Mouse (Mus musculus) kidney, adult 11 months (tissue): ENCODE measurements around the gene Rnf208.
A peak's percentile ranks its signal among the peaks of the same experiment; 100 is the strongest.

Experiments used
- DNase-seq: peaks from one replicate; pipeline ENCODE4 v3.0.0; 2022

The Rnf208 gene

DNA sequence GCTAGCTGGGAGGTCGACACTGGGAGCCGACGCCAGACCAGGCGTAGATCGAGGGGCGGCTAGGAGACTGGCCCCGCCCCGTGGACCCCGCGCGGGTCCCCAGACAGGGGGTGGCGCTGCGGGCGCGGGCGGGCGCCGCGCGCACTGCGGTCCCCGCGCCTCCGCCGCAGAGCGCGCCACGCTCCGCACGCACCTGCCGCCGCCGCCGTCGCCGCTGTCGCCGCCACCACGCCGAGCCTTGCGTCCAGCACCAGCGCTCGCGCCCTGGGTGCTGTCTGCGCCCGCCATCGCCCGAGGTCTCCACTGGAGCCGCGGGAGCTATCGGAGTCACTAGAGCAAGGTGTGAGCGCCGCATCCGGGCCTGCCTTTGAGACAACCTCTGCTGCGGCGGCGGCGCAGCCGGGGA, at the start of gene Rnf208, which contains the start of gene Cysrt1:
Gene Rnf208 (plus strand): TSS at position 155 of the 406 bp plus-strand sequence.
Gene Cysrt1 (minus strand): TSS at position 352 of the 406 bp plus-strand sequence.
- DNase-seq = no peak

DNA sequence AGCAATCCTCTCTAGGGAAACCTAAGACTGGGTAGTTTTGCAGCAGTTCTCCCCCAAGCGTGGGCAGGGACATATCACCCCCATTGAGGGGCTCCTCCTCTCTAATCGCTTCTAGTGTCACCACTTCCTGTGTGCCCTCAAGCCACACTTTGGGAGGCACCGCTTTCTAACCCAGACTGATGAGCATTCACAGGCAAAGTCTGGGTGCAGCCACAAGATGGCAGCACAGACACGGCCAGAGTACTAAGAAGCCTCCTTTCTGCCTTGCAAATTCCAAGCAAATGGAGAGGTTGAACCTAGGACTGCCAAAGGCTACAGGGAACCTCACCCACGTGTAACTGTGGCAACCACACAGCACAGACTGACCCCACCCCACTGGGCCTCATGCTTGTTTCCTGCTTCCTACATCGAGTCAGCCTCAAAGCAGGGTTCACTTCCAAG, 48.7 kb upstream of the Rnf208 start:
- peak; percentile 87 for DNase-seq

DNA sequence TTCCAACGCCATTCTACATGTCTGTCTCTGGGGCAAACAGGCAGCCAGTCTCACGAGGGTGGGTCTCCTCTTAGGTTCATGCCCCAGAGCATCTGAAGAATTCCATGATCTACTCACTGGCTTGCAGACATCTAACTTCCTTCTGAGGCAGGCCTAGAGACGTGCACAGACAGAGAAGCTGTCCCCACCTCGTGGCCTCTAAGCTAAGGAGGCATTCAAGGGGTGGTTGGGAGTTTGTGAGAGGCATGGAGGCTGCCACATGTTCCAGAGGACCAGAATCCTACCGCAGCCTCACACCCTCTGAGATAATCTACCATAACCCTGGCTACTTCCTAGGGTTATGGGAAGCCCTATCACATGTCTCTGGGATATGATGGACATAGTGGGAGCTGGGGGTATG, 48.0 kb upstream of the Rnf208 start:
- DNase-seq = no peak

DNA sequence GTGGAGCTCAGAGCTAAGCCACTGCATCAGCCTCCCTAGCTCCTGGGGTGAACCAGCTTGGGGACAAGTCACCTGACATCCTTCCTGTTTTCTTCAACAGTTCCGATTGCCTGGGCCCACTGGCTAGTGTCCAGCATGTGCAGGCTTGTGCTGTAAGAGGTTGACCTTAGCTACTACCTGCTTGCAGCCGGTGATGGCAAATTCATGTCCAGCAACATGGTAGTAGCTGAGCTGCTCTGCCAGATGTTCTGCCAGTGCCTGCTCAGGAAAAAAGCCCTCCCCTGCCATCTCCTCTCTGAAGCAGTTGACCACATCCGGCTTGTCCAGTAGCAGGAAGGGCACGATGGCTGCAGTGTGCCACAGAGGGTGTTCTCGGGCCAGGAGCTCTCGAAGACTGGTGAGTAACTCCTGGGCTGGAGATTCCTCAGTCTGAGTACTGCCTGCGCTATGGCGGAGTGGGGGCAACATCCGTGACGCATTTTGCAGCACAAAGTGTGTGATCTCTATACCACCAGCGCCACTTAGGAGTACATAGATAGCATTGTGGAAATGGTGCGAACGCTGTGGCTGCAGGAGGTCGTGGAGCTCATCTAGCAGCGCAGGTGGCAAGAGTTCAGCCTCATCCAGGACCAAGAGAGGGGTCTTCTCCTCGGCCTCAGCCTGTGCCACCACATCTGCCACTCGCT, 47.4 kb upstream of the Rnf208 start:
- DNase-seq = no peak

DNA sequence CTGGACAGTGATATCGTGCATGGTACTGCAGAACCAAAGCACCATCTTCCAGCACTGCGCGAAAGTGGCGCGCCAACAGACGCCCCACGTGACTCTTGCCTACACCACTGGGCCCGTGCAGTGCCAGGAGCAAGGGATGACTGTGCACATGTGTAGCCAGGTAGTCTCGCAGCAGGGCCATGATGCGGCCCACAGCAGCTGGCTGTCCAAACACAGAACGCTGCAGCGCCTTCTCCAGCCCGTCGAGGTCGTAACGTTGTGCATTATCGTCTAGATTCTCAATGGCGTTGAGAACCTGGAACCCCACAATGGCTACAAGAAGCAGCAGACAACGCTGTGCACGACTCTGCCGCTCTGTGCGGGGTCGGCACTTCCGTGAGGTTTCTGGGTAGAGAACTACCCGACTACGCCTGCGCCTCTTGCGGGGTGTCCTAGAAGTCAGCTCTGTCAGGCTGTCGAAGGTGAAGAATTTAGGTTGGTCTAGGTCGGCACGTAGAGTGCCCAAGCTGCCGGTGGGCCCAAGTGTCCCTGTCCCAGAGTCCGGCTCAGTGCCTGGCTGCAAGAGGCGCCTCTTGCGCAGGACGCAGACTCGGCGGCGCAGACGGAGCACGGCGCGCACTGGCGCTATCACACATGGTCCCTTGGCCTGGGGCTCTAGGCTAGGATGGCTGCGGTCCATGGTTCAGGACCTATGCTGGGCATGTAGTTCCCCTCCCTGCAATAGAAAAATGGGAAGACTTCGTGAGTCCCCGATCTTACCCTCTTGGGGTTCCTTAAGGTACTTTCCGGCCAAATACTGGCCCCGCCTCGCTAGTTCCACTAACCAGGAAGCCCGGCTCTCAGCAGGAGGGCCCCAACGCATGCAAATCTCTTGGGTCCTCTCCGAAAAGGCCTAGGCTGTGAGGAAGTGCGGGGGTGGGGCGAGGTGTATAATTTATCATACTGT, 46.6 kb upstream of the Rnf208 start:
- DNase-seq = peak; percentile 82

DNA sequence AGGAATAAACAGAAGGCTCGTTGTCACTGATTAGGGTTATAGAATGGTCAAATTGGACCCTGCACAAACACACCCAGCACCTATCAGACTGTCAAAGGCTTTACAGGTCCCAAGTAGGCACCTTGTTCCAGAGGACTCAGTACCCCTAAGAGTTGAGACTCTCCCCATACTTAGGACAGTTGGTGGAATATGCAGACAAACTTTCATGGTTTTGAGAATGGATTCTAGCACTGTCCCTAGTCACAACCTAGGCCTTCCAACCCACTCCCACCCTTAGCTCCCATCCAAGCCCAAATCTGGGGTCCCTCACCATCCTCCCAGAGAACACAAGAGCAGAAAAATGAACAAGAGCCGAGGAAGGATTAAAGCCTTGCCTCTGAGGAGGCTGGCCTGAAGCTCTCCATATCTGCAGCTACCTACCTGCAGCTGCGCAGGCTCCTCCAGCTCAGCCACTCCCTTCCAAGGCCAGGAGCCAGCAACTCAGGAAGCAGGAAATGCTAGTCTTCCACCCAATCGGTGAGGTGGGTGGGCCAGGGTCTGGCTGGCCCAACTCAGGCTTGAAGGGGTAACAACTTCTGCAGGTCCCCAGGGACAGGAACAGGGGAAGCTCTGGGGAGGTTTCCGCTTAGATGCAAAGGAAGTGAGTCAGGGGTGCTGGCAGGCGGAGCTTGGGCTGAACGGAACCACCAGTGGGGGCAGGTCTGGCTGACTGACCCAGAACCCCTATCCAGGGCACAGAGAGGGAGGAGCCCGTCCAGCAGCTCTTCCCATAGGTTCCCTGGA, 45.7 kb upstream of the Rnf208 start, which contains the start of gene Tor4a:
Gene Tor4a (minus strand): TSS at position 715 of the 783 bp plus-strand sequence.
- DNase-seq = peak; percentile 94

DNA sequence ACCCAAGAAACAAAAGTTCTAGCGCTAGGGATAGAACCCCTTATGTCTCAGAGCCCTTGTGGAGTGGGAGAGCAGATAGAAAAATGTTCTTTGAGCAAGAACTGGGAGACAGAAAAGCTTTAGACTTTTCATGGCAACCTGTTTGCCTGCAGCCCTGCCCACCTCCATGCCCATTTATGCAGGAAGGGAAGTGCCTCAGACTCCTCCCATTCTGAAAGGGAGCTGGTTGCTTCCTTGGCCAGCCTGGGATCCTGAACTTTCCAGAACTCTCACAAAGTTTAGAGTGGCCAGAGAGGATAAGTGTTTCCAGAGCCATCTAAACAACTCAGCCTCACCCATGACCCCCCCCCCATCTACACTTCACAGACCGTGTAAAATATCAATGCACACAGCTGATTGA, 44.9 kb upstream of the Rnf208 start:
- DNase-seq = no peak

DNA sequence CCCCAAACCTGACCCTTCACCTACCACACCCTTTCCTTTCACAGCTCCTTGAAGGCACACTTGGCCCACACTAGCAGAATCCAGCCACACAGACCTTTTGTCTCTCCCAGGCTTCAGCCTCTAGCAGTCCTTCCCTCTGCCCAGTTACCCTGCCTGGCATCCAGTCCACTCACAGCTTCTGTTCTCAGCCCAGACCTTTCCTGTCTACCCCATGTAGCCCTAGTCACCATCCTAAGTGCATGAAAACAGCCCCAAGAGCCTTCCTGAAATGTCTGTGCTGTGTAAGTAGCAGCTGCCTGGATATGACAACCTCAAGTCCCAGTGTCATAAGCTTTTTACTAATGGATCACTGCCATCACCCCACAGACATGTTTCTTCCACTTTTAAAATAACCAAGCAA, 44.1 kb upstream of the Rnf208 start:
- no peak for DNase-seq

DNA sequence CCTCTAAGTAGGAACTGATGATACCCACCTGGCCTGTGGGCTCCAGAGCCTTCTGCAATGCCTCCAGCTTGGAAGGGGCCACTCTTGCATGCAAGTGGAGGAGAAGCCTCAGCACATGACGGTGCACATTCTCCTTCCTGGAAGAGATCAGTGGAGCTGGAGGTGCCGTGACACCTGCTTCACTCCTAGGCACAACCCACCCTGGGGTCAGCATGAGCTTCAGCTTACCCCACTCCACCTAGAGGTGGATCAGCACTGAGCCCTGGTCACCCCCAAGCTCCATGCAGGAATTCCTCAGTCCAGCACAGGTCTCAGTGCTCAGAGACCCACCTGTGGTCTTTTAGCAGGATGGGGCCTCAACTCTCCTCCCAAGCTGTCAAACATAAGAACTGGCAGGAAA, 41.4 kb upstream of the Rnf208 start:
- DNase-seq = no peak

DNA sequence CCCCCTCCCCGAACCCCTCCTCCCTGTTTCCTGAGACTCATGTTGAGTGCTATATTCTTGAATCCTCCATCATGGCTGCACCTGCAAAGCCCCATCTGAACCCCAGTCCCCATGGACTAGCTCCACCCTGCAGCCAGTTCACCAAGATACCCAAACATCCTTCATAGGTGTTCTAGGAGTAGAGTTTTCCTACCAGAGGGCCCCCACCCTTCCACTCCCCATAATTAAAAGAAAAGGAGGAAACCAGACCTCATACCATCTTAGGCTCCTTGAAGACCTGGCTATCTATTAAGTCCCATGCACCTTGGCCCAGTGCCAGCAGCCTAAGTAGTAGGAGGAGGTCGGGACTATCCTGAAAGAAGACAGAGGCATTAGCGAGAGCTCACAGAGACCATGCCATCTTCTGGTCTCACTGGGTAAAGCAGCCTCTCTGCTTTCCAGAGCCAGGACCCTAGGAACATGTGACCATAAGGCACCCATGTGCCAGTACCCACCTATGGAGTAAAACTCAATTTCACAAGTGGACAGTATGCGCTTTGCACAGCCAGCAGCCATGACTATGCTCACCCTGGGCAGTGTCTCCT, 38.3 kb upstream of the Rnf208 start:
- DNase-seq = no peak

DNA sequence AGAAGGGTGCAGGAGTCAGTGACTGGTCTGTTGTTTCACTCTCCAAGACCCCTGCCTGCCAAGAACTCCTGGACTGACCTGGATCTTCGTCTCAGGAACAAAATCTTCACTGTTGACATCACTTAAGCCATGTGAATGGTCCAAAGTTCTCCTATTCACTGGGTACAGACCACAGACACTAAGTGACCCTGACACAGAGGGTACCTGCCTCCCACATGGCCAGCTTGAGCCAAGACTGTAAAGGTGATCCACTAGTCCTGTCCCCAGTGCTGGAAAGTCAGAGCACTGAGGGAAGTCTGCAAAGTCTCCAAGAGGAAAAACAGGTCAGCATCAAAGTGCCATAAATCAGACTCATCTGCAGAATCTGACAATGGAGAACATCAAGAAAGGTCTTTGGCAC, 34.5 kb upstream of the Rnf208 start:
- DNase-seq = no peak

DNA sequence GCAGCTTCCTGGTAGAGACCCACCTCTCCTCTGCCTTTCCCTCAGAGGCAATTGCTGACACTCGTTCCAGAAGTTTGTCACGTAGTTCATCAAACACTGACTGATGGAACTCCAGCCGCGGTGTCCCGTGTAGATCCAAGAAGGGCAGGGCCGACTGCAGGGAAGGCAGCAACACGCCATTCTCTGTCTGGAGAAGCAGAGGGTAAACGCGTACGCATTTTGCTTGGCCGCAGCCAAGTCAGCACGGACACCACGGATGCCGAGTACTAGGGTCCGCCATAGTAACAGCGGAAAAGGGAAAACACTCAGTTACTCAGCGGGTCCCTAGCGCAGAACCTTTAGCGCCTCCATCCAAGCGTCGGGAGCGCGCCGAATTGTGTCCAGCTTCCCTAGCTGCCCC, 31.4 kb upstream of the Rnf208 start:
- DNase-seq = no peak

DNA sequence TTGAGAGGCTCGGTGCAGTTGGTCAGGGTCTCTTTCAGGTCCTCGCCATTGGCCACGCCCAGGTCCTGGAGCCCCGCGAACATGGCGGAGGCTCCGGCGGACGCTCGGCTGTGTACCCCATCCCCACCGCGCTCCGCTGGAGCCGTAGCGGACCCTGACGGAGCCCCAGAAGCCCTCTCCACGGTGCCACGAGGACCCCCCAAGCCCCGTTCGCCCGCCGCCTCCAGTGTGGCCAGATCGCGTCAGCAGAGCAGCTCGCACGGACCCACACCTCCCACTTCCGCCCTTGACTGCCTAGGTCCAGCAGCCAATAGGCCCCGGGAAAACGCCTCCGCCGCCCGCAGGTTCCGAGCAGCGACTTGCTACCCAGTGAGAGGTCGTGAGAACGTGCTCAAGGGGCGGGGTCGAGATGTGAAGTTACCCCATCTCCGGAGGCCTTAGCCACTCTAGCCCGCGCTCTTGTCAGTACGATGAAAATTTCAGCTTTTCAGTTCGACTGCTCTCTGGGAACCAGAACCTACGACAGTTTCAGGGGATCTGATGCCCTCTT, 30.9 kb upstream of the Rnf208 start, which contains the start of gene Nelfb:
Gene Nelfb (minus strand): TSS at position 369 of the 550 bp plus-strand sequence.
- DNase-seq = peak; percentile 89

DNA sequence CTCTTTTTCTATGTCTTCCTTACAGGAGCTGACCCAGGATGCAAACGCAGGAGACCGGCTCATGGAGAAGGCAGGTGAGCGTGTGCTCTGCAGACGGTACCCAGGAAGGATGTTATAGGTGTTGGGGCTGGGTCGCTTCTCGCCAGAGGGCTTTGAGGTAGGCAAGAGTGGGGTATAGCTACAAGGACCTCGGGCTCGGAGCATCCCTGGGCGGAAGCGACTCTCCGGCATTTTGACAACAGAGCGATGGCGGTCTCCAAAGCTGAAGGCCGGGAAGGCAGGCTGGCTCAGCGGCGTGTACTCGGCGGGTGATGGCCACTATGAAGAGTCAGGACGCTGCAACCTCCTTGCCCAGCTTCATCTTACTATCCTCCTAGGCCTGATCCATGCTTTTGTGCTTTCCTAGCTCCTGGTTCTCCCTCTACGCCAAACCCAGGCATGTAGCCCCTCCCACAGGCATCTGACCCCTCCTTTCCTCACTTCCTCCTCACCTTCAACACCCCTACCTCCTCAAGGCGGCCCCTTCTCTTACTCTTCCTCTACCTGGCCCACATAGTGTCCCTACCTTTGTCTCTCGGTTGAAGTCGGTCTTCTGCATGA, 28.7 kb upstream of the Rnf208 start:
- no peak for DNase-seq

DNA sequence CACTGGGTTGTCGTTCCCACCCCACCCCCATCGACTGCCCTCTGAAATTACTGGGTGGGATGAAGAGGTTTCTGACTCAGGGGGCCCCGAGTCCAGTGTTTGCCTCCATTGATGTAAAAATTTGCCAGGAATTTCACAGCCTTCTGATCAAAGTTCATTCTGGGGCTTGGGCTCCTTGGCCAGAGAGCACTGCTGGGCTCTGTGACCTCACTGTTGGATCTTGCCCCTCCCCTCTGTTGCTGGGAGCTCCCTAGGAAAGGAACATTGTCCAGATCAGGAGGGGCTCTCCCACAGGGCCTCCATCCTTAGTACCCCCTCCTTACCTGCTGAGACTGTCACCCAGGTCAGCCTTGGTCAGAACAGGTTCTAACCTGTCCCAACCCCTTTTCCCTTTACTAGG, 27.6 kb upstream of the Rnf208 start, which contains the start of gene Stpg3:
Gene Stpg3 (minus strand): TSS at position 194 of the 400 bp plus-strand sequence.
- DNase-seq = peak; percentile 68

DNA sequence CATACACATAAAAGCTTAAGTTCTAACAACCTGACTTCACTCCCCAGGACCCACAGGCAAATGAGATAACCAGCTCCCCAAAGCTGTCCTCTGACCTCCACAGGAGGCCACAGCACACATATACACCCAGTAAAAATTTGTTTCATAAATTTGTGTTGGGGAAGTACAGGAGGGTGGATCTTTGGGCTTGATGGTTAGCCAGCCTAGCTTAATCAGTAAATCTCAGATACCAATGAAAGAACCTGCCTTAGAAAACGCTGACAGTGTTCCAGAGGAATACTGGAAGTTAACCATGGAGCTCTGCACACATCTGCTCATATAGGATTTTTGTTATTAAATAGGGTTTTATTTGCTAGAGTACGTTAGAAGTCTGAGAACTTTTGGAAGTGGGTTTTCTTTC, 24.4 kb upstream of the Rnf208 start:
- DNase-seq = no peak

DNA sequence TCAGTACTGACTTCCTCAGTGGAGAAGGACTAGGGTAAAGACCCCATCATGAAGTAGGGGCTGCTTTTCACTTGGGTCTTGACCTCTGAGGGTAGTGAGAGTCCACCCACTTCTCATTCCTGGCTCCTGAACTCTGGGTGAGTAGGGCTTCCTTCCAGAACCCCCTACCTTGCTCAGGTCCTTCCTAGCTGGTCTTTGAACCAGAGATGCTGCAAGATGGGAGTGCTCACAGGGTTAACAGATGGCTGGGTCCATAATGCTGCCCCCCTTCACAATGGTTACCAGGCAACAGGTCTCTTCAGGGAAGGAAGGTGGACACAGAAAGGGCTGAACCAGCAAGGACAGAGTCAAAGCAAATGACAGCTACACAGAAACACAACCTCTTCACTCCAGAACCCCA, 23.6 kb upstream of the Rnf208 start, which contains the start of gene Fam166a:
Gene Fam166a (plus strand): TSS at position 301 of the 400 bp plus-strand sequence.
- DNase-seq = no peak

DNA sequence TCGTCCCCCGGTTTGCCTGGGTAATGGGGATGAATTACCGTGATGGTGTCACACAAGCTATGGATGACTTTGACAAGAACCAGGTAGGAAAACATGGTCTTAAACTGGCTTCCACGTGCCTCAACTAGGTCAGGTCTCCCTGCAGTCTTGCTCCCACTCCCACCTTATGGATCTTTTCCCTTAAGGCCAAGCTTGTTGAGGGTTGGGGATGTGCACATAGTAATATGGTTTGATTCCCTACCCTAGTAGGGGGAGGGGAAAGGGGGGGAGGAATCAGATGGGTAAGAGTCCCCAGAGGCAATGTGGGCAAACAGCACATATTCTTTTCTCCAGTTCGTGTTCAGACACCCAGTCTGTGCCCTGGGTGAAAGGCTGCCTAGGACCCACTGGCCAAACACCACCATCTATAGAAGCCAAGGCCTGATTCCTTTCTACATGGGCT, 20.7 kb upstream of the Rnf208 start:
- no peak for DNase-seq

DNA sequence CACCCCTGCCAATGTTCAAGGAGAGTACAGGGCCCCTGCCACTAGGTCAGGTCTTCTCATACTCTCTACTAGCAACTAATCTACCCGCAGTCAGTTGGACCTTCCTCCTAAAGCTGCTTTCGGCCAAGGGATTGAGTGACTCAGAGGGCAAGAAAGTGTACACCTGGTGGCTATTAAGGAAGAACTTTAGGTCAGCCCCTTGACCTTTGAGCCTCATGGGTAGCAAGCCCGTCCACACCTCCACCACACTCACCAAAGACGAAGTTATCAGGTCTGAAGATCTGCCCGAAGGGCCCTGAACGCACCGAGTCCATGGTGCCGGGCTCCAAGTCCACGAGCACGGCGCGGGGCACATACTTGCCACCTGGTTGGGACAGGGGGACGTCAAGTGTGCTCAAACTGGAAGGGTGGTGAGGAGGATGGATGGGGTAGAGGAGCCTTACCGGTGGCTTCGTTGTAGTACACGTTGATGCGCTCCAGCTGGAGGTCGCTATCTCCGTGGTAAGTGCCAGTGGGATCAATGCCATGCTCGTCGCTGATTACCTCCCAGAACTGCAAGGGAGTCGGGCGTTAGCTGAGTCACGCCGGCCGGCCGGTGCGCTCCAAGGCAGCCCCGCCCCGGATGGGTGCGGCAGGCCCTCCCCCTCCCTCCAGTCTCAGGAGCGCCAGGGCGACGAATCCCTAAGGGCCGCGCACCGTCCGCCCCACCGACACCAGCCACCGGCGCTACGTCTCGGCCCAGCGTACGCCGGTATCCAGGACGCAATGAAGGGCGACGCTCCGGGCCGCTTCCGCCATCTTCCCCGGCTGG, 18.2 kb upstream of the Rnf208 start:
- DNase-seq = peak; percentile 85

DNA sequence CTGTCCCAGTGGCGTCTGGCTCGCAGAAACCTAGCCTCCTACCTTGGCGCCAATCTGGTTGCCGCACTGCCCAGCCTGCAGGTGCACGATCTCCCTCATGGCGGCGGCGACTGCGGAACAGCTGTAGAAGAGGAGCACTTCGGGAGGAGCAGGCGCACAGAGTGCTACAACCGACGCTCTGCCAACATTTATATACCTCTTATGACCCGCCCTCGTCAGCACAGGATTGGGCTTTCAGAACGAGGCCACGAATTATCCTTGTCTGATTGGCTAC, 17.6 kb upstream of the Rnf208 start, which contains the start of gene Tubb4b:
Gene Tubb4b (minus strand): TSS at position 211 of the 274 bp plus-strand sequence.
- no peak for DNase-seq
